Mouse (Mus musculus) CH12.LX (cell line): ENCODE data around the gene Krtap4-2.
"Not testable (repeated sequence)": the region's sequence is repeated elsewhere in the genome, so short reads cannot be mapped to it uniquely, and the experiment has no call there.

Experiments used
- CTCF ChIP-seq, 2 experiments: IDR thresholded peaks in 1 of 2; conservative IDR thresholded peaks in 1 of 2; 2 replicates each; pipeline ENCODE4 v1.5.1; 2011 to 2012; ENCODE audit warnings: low read depth in 2 of 2, low read length in 2 of 2, improper control_type of control experiment in 1 of 2, inconsistent platforms in 1 of 2, mild to moderate bottlenecking in 1 of 2, moderate library complexity in 1 of 2
- EP300 ChIP-seq: IDR thresholded peaks from 2 replicates; pipeline ENCODE4 v1.6.1; 2011; ENCODE audit warnings: low read length, improper control_type of control experiment
- JUN ChIP-seq: IDR thresholded peaks from 2 replicates; pipeline ENCODE4 v1.6.1; 2011; ENCODE audit warnings: low read depth, mild to moderate bottlenecking, low read length, improper control_type of control experiment, moderate library complexity; ENCODE audit not compliant: insufficient read depth
- KAT2A ChIP-seq: IDR thresholded peaks from 2 replicates; pipeline ENCODE4 v1.6.1; 2012; ENCODE audit warnings: low read length, improper control_type of control experiment, inconsistent platforms; ENCODE audit not compliant: insufficient replicate concordance
- MAX ChIP-seq: IDR thresholded peaks from 2 replicates; pipeline ENCODE4 v1.6.1; 2011; ENCODE audit warnings: low read length, improper control_type of control experiment
- POLR2A ChIP-seq: IDR thresholded peaks from 2 replicates; pipeline ENCODE4 v1.6.1; 2011; ENCODE audit warnings: low read depth, mild to moderate bottlenecking, improper control_type of control experiment, low read length
- TBP ChIP-seq: conservative IDR thresholded peaks from 2 replicates; pipeline ENCODE4 v1.6.1; 2011; ENCODE audit warnings: low read depth, low read length, improper control_type of control experiment
- ZC3H11A ChIP-seq: IDR thresholded peaks from 2 replicates; pipeline ENCODE4 v1.6.1; 2012; ENCODE audit warnings: low read depth, mild to moderate bottlenecking, inconsistent platforms, low read length, improper control_type of control experiment
- ZNF384 ChIP-seq: IDR thresholded peaks from 2 replicates; pipeline ENCODE4 v1.6.1; 2012; ENCODE audit warnings: low read depth, low read length, improper control_type of control experiment, inconsistent platforms

DNA sequence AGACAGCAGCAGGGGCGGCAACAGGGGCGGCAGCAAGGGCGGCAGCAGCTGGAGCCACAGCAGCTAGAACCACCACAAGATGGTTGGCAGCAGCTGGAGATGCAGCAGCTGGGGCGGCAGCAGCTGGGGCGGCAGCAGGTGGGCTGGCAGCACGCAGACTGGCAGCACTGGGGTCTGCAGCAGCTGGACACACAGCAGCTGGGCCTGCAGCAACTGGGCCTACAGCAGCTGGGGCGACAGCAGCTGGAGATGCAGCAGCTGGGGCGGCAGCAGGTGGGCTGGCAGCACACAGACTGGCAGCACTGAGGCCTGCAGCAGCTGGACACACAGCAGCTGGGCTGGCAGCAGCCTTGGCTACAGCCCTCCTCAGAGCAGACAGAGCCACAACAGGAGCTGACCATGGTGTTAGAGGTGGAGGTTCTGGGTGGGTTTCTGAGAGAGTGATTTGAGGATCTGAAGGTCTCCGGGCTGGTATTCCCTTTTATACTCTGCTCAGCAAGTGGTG lies 8.8 kb upstream of the Krtap4-2 start, which contains the start of gene Krtap4-7:
- TF ChIP-seq CTCF (conservative IDR thresholded peaks at IDR 0.05 in 1 of 2, IDR thresholded peaks at IDR 0.05 in 1 of 2; ENCODE audit: low read depth in 2 of 2, low read length in 2 of 2); ZNF384; EP300; ZC3H11A; POLR2A; TBP; KAT2A; MAX; JUN: not testable (repeated sequence)
